Comparison of ENCODE assay signal across 19 mouse cellular contexts in genomic region chr9:56326511-56327005, GRCm38 (mm10).
DNase-seq lines count a peak whose midpoint lies in the region; ATAC-seq and TF ChIP-seq lines count a peak whose summit lies in the region.
"Had no signal": no experiment of that assay in that cellular context is flagged by ENCODE, and none has a peak within 500 bp of the region (broad histone marks: within the 10 kb centered on the region; RNA-seq: fewer than 3 reads in every experiment).

No protein-coding gene starts in this region.

- no peak overlapping the region for H3K27ac ChIP-seq in hindbrain, embryonic 14.5 days
- H3K27ac ChIP-seq: embryonic facial prominence, embryonic 15.5 days; forebrain, embryonic 10.5 days; forebrain, embryonic 15.5 days; hindbrain, embryonic 10.5 days; hindbrain, embryonic 15.5 days had no signal

- H3K4me1 ChIP-seq in hindbrain, embryonic 14.5 days (replicated peaks; ENCODE audit: control insufficient read depth, insufficient read depth, low read length), result no peaks in the 10 kb centered on the region
- H3K4me1 ChIP-seq: forebrain, embryonic 15.5 days; hindbrain, embryonic 15.5 days had no signal

- H3K9ac ChIP-seq in hindbrain, embryonic 14.5 days, result no peak overlapping the region
- H3K9ac ChIP-seq: embryonic facial prominence, embryonic 15.5 days; forebrain, embryonic 15.5 days; heart, embryonic 12.5 days; hindbrain, embryonic 15.5 days had no signal

- no peaks in the 10 kb centered on the region for H3K36me3 ChIP-seq in hindbrain, embryonic 14.5 days (replicated peaks; ENCODE audit: control insufficient read depth, insufficient read depth)
- H3K36me3 ChIP-seq: embryonic facial prominence, embryonic 15.5 days; forebrain, embryonic 10.5 days; forebrain, embryonic 15.5 days; heart, embryonic 12.5 days; hindbrain, embryonic 10.5 days; hindbrain, embryonic 15.5 days had no signal

- DNase-seq in cerebellum, adult 9-11 months, result peak; percentile 31
- DNase-seq in cerebellum, postnatal 36 days, result no peak
- peak; percentile 11 for DNase-seq in right cerebral cortex, adult 18-20 months
- DNase-seq in right cerebral cortex, postnatal 14 days, result no peak
- peak; percentile 0 for DNase-seq in brain, embryonic 14.5 days (ENCODE audit: low read depth)
- peak; percentile 58 for DNase-seq in naive thymus-derived CD4-positive, alpha-beta T cell, adult 2 months (ENCODE audit: low read depth)
- no peak for DNase-seq in hindbrain, embryonic 14.5 days (ENCODE audit: low spot score)
- DNase-seq in gastrocnemius, postnatal 14 days, result no peak
- DNase-seq: adrenal gland, postnatal 10 days; embryo, embryonic 11 days; gastrocnemius, postnatal 25 days; kidney, adult 11 months had no signal

- intact Hi-C loops in gastrocnemius, postnatal 14 days (cut with DNase I; ENCODE audit: low total_unique reads), result no loop called here

- WGBS in hindbrain, embryonic 14.5 days, result 92% methylated on average over 8 of the region's 8 CpGs

- no peak for TF ChIP-seq POLR2A in brain, embryonic 14.5 days (IDR thresholded peaks at IDR 0.05; ENCODE audit: borderline replicate concordance, extremely low read depth, insufficient read depth, insufficient read length, poor library complexity, severe bottlenecking)

- no peak overlapping the region for H3K4me3 ChIP-seq in hindbrain, embryonic 14.5 days (replicated peaks; ENCODE audit: low read length)
- H3K4me3 ChIP-seq: embryonic facial prominence, embryonic 15.5 days; erythroblast, embryonic 14.5 days; forebrain, embryonic 10.5 days; forebrain, embryonic 15.5 days; heart, embryonic 12.5 days; hindbrain, embryonic 10.5 days; hindbrain, embryonic 15.5 days had no signal

- no peaks in the 10 kb centered on the region for H3K27me3 ChIP-seq in hindbrain, embryonic 14.5 days (ENCODE audit: control insufficient read depth, insufficient read depth, low read length)
- H3K27me3 ChIP-seq: embryonic facial prominence, embryonic 15.5 days; forebrain, embryonic 15.5 days; heart, embryonic 12.5 days; hindbrain, embryonic 15.5 days had no signal

- no peak for ATAC-seq in hindbrain, embryonic 14.5 days (ENCODE audit: low FRiP score)
- ATAC-seq: forebrain, embryonic 15.5 days had no signal

- H3K9me3 ChIP-seq in hindbrain, embryonic 14.5 days (ENCODE audit: control insufficient read depth, low read length), result no peaks in the 10 kb centered on the region
- H3K9me3 ChIP-seq: embryonic facial prominence, embryonic 15.5 days; forebrain, embryonic 10.5 days; forebrain, embryonic 15.5 days; heart, embryonic 12.5 days; hindbrain, embryonic 10.5 days; hindbrain, embryonic 15.5 days had no signal

- no peak for TF ChIP-seq CTCF in brain, embryonic 14.5 days (IDR thresholded peaks at IDR 0.05; ENCODE audit: borderline replicate concordance, extremely low read depth, insufficient read depth, insufficient read length)

- H3K4me2 ChIP-seq in hindbrain, embryonic 14.5 days (replicated peaks), result no peak overlapping the region
- H3K4me2 ChIP-seq: embryonic facial prominence, embryonic 15.5 days; forebrain, embryonic 15.5 days; heart, embryonic 12.5 days; hindbrain, embryonic 15.5 days had no signal

Comparison
In these comparisons a context has a peak if more than half of its experiments do, and no peak if none do; other contexts are left out.
1. DNase-seq: peak in cerebellum, adult 9-11 months (single experiment), right cerebral cortex, adult 18-20 months (single experiment), brain, embryonic 14.5 days (single experiment) and naive thymus-derived CD4-positive, alpha-beta T cell, adult 2 months (single experiment); none in cerebellum, postnatal 36 days (0 of 2), right cerebral cortex, postnatal 14 days (single experiment), hindbrain, embryonic 14.5 days (single experiment) and gastrocnemius, postnatal 14 days (single experiment).